Mouse (Mus musculus): ENCODE measurements around the gene Sprr2h. TPM values are rescaled to one million over a fixed set of nuclear protein-coding genes. Genes with fewer than 3 reads are reported as not detected.

Sprr2h gene
- polyA plus RNA-seq, 1 experiment from 2014 or later = not detected

DNA sequence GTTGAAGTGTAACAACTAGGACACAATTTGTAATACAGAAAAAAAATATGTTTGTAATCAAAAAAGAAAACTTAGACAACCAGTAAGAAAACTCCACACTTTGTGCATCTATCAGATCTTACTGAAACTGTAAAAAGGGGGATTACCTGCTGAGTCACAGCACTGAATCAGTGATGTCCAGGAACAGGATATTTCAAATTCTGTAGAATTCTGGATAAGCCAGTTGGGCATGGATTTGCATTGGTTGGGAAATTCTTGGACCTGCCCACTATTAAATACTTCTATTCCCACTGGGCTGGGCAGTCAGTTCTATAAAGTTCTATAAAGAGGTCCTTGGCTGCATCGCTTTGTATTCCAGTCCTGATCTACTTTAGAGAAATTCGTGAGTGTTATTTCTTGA, 32.3 kb downstream of the Sprr2h start, which contains the start of gene Sprr2j-ps:
Gene Sprr2j-ps (plus strand): TSS at position 301 of the 400 bp plus-strand sequence.
- Histone ChIP-seq H3K4me2 (ENCODE audit: low read length) (no peak within 1 kb of the TSS), H3K36me3 (ENCODE audit: control insufficient read depth, insufficient read depth, low read length) (no peaks in the 10 kb centered on the region), H3K9me3 (ENCODE audit: control insufficient read depth, low read length) (no peaks in the 10 kb centered on the region), H3K4me3 (replicated peaks; ENCODE audit: low read depth, low read length) (no peak within 1 kb of the TSS), H3K9ac (replicated peaks; ENCODE audit: low read length) (no peak within 1 kb of the TSS), H3K27ac (replicated peaks; ENCODE audit: low read depth, low read length) (no peak within 1 kb of the TSS), H3K4me1 (ENCODE audit: control insufficient read depth, insufficient read depth, low read length) (no peaks in the 10 kb centered on the region), H3K27me3 (ENCODE audit: control insufficient read depth, insufficient read depth, low read length) (no peaks in the 10 kb centered on the region)
- DNase-seq (no peak), ATAC-seq (ENCODE audit: low FRiP score, low TSS enrichment) (no peak)
- 95% methylated on average over 2 of the region's 2 CpGs for WGBS

DNA sequence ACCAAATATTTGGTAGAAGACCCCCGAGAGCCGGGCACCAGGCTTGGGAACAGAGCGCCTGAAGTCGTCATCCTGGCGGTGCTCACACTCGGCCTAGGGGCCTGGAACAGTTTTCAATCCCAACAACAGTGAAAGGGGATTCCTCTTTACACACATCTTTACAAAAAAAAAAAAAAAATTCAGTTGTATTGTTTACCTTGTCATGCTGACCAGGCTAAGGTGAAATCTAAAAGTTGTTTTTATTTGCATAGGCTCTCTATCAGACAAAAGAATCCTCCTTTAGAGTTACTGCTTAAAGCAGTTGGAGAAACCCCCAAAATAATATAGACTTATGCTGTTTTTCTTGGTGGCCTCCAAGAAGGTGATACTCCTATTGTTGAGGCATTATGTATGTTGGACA, 43.8 kb downstream of the Sprr2h start, which contains the start of gene Gm9774:
Gene Gm9774 (minus strand): TSS at position 101 of the 400 bp plus-strand sequence.
- H3K27ac ChIP-seq (replicated peaks; ENCODE audit: low read depth, low read length) = no peak within 1 kb of the TSS
- H3K4me1 ChIP-seq (ENCODE audit: control insufficient read depth, insufficient read depth, low read length) = no peaks in the 10 kb centered on the region
- no peak for ATAC-seq (ENCODE audit: low FRiP score, low TSS enrichment)
- H3K4me3 ChIP-seq (replicated peaks; ENCODE audit: low read depth, low read length) = no peak within 1 kb of the TSS
- DNase-seq = no peak
- no peaks in the 10 kb centered on the region for H3K27me3 ChIP-seq (ENCODE audit: control insufficient read depth, insufficient read depth, low read length)
- no peaks in the 10 kb centered on the region for H3K9me3 ChIP-seq (ENCODE audit: control insufficient read depth, low read length)
- H3K4me2 ChIP-seq (ENCODE audit: low read length) = no peak within 1 kb of the TSS
- no peak within 1 kb of the TSS for H3K9ac ChIP-seq (replicated peaks; ENCODE audit: low read length)
- 97% methylated on average over 6 of the region's 6 CpGs for WGBS
- no peaks in the 10 kb centered on the region for H3K36me3 ChIP-seq (ENCODE audit: control insufficient read depth, insufficient read depth, low read length)

DNA sequence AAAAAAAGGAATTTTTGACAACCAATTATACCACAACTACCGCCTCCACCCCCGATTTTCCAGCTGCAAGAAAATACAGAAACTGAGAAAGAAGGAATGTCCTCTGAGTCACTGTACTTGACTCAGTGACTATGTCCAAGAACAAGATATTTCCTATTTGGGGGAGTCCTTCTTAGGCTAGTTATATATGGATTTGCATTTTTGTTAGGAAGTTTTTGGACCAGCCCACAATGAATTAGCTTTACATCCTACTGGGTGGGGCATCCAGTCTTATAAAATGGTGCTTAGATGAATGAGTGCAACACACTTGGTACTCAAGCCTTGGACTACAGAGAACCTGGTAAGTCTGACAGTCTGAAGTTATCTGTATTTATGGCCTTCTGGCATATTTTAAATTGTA, 46.8 kb downstream of the Sprr2h start, which contains the start of gene Sprr2k:
Gene Sprr2k (plus strand): TSS at position 301 of the 400 bp plus-strand sequence.
- Histone ChIP-seq H3K4me1 (ENCODE audit: control insufficient read depth, insufficient read depth, low read length) (no peaks in the 10 kb centered on the region), H3K36me3 (ENCODE audit: control insufficient read depth, insufficient read depth, low read length) (no peaks in the 10 kb centered on the region), H3K4me3 (replicated peaks; ENCODE audit: low read depth, low read length) (no peak within 1 kb of the TSS), H3K9me3 (ENCODE audit: control insufficient read depth, low read length) (no peaks in the 10 kb centered on the region), H3K4me2 (ENCODE audit: low read length) (no peak within 1 kb of the TSS), H3K9ac (replicated peaks; ENCODE audit: low read length) (no peak within 1 kb of the TSS), H3K27me3 (ENCODE audit: control insufficient read depth, insufficient read depth, low read length) (no peaks in the 10 kb centered on the region), H3K27ac (replicated peaks; ENCODE audit: low read depth, low read length) (no peak within 1 kb of the TSS)
- DNase-seq (no peak), ATAC-seq (ENCODE audit: low FRiP score, low TSS enrichment) (no peak)
- WGBS = 92% methylated on average over 2 of the region's 2 CpGs

Other genes starting within 250 kb of the Sprr2h start
- gene Lelp1, start 242.9 kb upstream of the Sprr2h start, polyA plus RNA-seq (2014; fragmentation: Nextera tagmentation; extraction: Ambion mirVana) = not detected in 2 replicates
- not detected in 2 replicates for gene Sprr2a1, start 169.9 kb upstream of the Sprr2h start, polyA plus RNA-seq (2014; fragmentation: Nextera tagmentation; extraction: Ambion mirVana)
- gene Sprr2a2, start 169.8 kb upstream of the Sprr2h start, polyA plus RNA-seq (2014; fragmentation: Nextera tagmentation; extraction: Ambion mirVana) = not detected in 2 replicates
- not detected in 2 replicates for gene Sprr2a3, start 100.3 kb upstream of the Sprr2h start, polyA plus RNA-seq (2014; fragmentation: Nextera tagmentation; extraction: Ambion mirVana)
- not detected in 2 replicates for gene Sprr2b, start 69.1 kb upstream of the Sprr2h start, polyA plus RNA-seq (2014; fragmentation: Nextera tagmentation; extraction: Ambion mirVana)
- gene Sprr2d, start 46.5 kb upstream of the Sprr2h start, polyA plus RNA-seq (2014; fragmentation: Nextera tagmentation; extraction: Ambion mirVana) = not detected in 2 replicates
- not detected in 2 replicates for gene Sprr2e, start 33.5 kb upstream of the Sprr2h start, polyA plus RNA-seq (2014; fragmentation: Nextera tagmentation; extraction: Ambion mirVana)
- gene Sprr2f, start 20.5 kb upstream of the Sprr2h start, polyA plus RNA-seq (2014; fragmentation: Nextera tagmentation; extraction: Ambion mirVana) = not detected in 2 replicates
- gene Sprr2i, start 22.3 kb downstream of the Sprr2h start, polyA plus RNA-seq (2014; fragmentation: Nextera tagmentation; extraction: Ambion mirVana) = not detected in 2 replicates
- gene Sprr2j-ps, start 32.4 kb downstream of the Sprr2h start, polyA plus RNA-seq (2014; fragmentation: Nextera tagmentation; extraction: Ambion mirVana) = not detected in 2 replicates
- gene Gm9774, start 43.7 kb downstream of the Sprr2h start, polyA plus RNA-seq (2014; fragmentation: Nextera tagmentation; extraction: Ambion mirVana) = 6.2 and 6.3 TPM in 2 replicates
- not detected in 2 replicates for gene Sprr2k, start 46.9 kb downstream of the Sprr2h start, polyA plus RNA-seq (2014; fragmentation: Nextera tagmentation; extraction: Ambion mirVana)
- gene Sprr1b, start 53.1 kb downstream of the Sprr2h start, polyA plus RNA-seq (2014; fragmentation: Nextera tagmentation; extraction: Ambion mirVana) = not detected in 2 replicates
- gene Sprr3, start 73.0 kb downstream of the Sprr2h start, polyA plus RNA-seq (2014; fragmentation: Nextera tagmentation; extraction: Ambion mirVana) = not detected in 2 replicates
- gene Sprr1a, start 100.2 kb downstream of the Sprr2h start, polyA plus RNA-seq (2014; fragmentation: Nextera tagmentation; extraction: Ambion mirVana) = not detected in 2 replicates
- not detected in 2 replicates for gene Sprr4, start 114.8 kb downstream of the Sprr2h start, polyA plus RNA-seq (2014; fragmentation: Nextera tagmentation; extraction: Ambion mirVana)
- not detected in 2 replicates for gene 2310046K23Rik, start 148.8 kb downstream of the Sprr2h start, polyA plus RNA-seq (2014; fragmentation: Nextera tagmentation; extraction: Ambion mirVana)
- not detected in 2 replicates for gene Ivl, start 188.1 kb downstream of the Sprr2h start, polyA plus RNA-seq (2014; fragmentation: Nextera tagmentation; extraction: Ambion mirVana)
- gene Smcp, start 203.3 kb downstream of the Sprr2h start, polyA plus RNA-seq (2014; fragmentation: Nextera tagmentation; extraction: Ambion mirVana) = not detected in 2 replicates
- gene 2210017I01Rik, start 221.8 kb downstream of the Sprr2h start, polyA plus RNA-seq (2014; fragmentation: Nextera tagmentation; extraction: Ambion mirVana) = not detected in 2 replicates
- gene Lce6a, start 236.0 kb downstream of the Sprr2h start, polyA plus RNA-seq (2014; fragmentation: Nextera tagmentation; extraction: Ambion mirVana) = not detected in 2 replicates